In genomic region chr16:57121816-57122415, GRCm38 (mm10) we compare ENCODE assay signal across 8 mouse cellular contexts. TPM values are rescaled to one million over a fixed set of nuclear protein-coding genes. Genes with fewer than 3 reads are reported as not detected.
DNase-seq lines count a peak whose midpoint lies in the region; ATAC-seq lines count a peak whose summit lies in the region.

No protein-coding gene starts in this region.

- DNase-seq in adrenal gland, postnatal 10 days: peak; percentile 47
- no peak for DNase-seq in adrenal gland, adult 18-20 months (ENCODE audit: low spot score in 2 of 2)
- DNase-seq in lung, adult 18-20 months: no peak
- no peak for DNase-seq in frontal cortex, postnatal 25 days (ENCODE audit: low spot score in 2 of 2)

- under 1% methylated on average over 59 of the region's 59 CpGs for WGBS in lung, embryonic 15.5 days
- WGBS in forebrain, embryonic 13.5 days: under 1% methylated on average over 59 of the region's 59 CpGs
- WGBS in limb, embryonic 15.5 days: under 1% methylated on average over 49 of the region's 59 CpGs
- under 1% methylated on average over 59 of the region's 59 CpGs for WGBS in stomach, embryonic 16.5 days

- peak overlapping the region; percentile 92 for H3K27ac ChIP-seq in lung, embryonic 15.5 days
- peak overlapping the region; percentile 89 for H3K27ac ChIP-seq in forebrain, embryonic 13.5 days
- H3K27ac ChIP-seq in limb, embryonic 15.5 days: peak overlapping the region; percentile 94
- H3K27ac ChIP-seq in stomach, embryonic 16.5 days (ENCODE audit: low read length): peak overlapping the region; percentile 96

- no peaks in the 10 kb centered on the region for H3K36me3 ChIP-seq in lung, embryonic 15.5 days
- H3K36me3 ChIP-seq in forebrain, embryonic 13.5 days (ENCODE audit: poor library complexity, severe bottlenecking): no peaks in the 10 kb centered on the region
- no peaks in the 10 kb centered on the region for H3K36me3 ChIP-seq in limb, embryonic 15.5 days
- no peaks in the 10 kb centered on the region for H3K36me3 ChIP-seq in stomach, embryonic 16.5 days (ENCODE audit: control insufficient read depth, insufficient read depth, low read length)

- no peaks in the 10 kb centered on the region for H3K27me3 ChIP-seq in lung, embryonic 15.5 days
- no peaks in the 10 kb centered on the region for H3K27me3 ChIP-seq in forebrain, embryonic 13.5 days
- no peaks in the 10 kb centered on the region for H3K27me3 ChIP-seq in limb, embryonic 15.5 days
- H3K27me3 ChIP-seq in stomach, embryonic 16.5 days (ENCODE audit: control insufficient read depth, insufficient read depth, low read length): no peaks in the 10 kb centered on the region; the same call in 1 of the 2 replicates

- H3K9me3 ChIP-seq in lung, embryonic 15.5 days: no peaks in the 10 kb centered on the region
- no peaks in the 10 kb centered on the region for H3K9me3 ChIP-seq in forebrain, embryonic 13.5 days (replicated peaks)
- H3K9me3 ChIP-seq in limb, embryonic 15.5 days: no peaks in the 10 kb centered on the region
- H3K9me3 ChIP-seq in stomach, embryonic 16.5 days (replicated peaks; ENCODE audit: control insufficient read depth, low read length): no peaks in the 10 kb centered on the region

- H3K4me1 ChIP-seq in lung, embryonic 15.5 days: peaks cover 14% of the 10 kb centered on the region
- H3K4me1 ChIP-seq in forebrain, embryonic 13.5 days: peaks cover 22% of the 10 kb centered on the region
- H3K4me1 ChIP-seq in limb, embryonic 15.5 days: peaks cover 14% of the 10 kb centered on the region
- H3K4me1 ChIP-seq in stomach, embryonic 16.5 days (ENCODE audit: control insufficient read depth, insufficient read depth, low read length): peaks cover 16% of the 10 kb centered on the region

- ATAC-seq in lung, embryonic 15.5 days (ENCODE audit: borderline replicate concordance, extremely low read depth, low FRiP score, low TSS enrichment): peak; percentile 24
- no peak; the same call in 1 of the 2 replicates for ATAC-seq in forebrain, embryonic 13.5 days
- ATAC-seq in limb, embryonic 15.5 days (ENCODE audit: insufficient number of reproducible peaks, low FRiP score, low TSS enrichment, low read depth): peak; percentile 9
- no peak; the same call in 1 of the 2 replicates for ATAC-seq in stomach, embryonic 16.5 days (ENCODE audit: insufficient read depth, low FRiP score)

- peak overlapping the region; percentile 62 for H3K4me2 ChIP-seq in lung, embryonic 15.5 days
- H3K4me2 ChIP-seq in forebrain, embryonic 13.5 days: peak overlapping the region; percentile 85
- H3K4me2 ChIP-seq in limb, embryonic 15.5 days: peak overlapping the region; percentile 68
- peak overlapping the region; percentile 76 for H3K4me2 ChIP-seq in stomach, embryonic 16.5 days (ENCODE audit: low read depth, low read length)

- peak overlapping the region; percentile 93 for H3K9ac ChIP-seq in lung, embryonic 15.5 days
- peak overlapping the region; percentile 94 for H3K9ac ChIP-seq in forebrain, embryonic 13.5 days
- H3K9ac ChIP-seq in limb, embryonic 15.5 days: peak overlapping the region; percentile 99
- peak overlapping the region; percentile 93 for H3K9ac ChIP-seq in stomach, embryonic 16.5 days (ENCODE audit: low read length)

- peak overlapping the region; percentile 86 for H3K4me3 ChIP-seq in lung, embryonic 15.5 days
- peak overlapping the region; percentile 98 for H3K4me3 ChIP-seq in forebrain, embryonic 13.5 days
- H3K4me3 ChIP-seq in limb, embryonic 15.5 days: peak overlapping the region; percentile 100
- peak overlapping the region; percentile 65 for H3K4me3 ChIP-seq in stomach, embryonic 16.5 days (replicated peaks; ENCODE audit: low read length)

RNA-seq across cellular contexts. Expression of gene Tomm70a, which starts 0.4 kb away (rescaled TPM):
- 10 to 100 TPM; 62.0 to 63.9 TPM for total RNA-seq in adrenal gland, postnatal 10 days (2021)
- 10 to 100 TPM; 47.5 to 56.4 TPM for total RNA-seq in adrenal gland, adult 18-20 months (2021)
- 38.9 and 39.2 TPM in 2 replicates for polyA plus RNA-seq in lung, embryonic 15.5 days (2015; fragmentation: Nextera tagmentation; extraction: Ambion mirVana)
- 43.2 and 47.2 TPM in 2 replicates for polyA plus RNA-seq in forebrain, embryonic 13.5 days (2015; fragmentation: Nextera tagmentation; extraction: Ambion mirVana)
- polyA plus RNA-seq in limb, embryonic 15.5 days (2015; fragmentation: Nextera tagmentation; extraction: Ambion mirVana): 29.3 and 32.7 TPM in 2 replicates
- polyA plus RNA-seq in stomach, embryonic 16.5 days (2015; fragmentation: Nextera tagmentation; extraction: Ambion mirVana): 29.3 and 31.5 TPM in 2 replicates

RNA-seq across cellular contexts. Expression of gene Nit2, which starts 45.2 kb away (rescaled TPM):
- 10 to 100 TPM; 88.7 to 94.6 TPM for total RNA-seq in adrenal gland, postnatal 10 days (2021)
- 10 to 100 TPM; 36.8 to 38.8 TPM for total RNA-seq in adrenal gland, adult 18-20 months (2021)
- polyA plus RNA-seq in lung, embryonic 15.5 days (2015; fragmentation: Nextera tagmentation; extraction: Ambion mirVana): 69.9 and 72.4 TPM in 2 replicates
- polyA plus RNA-seq in forebrain, embryonic 13.5 days (2015; fragmentation: Nextera tagmentation; extraction: Ambion mirVana): 45.4 and 51.9 TPM in 2 replicates
- polyA plus RNA-seq in limb, embryonic 15.5 days (2015; fragmentation: Nextera tagmentation; extraction: Ambion mirVana): 78.4 and 82.3 TPM in 2 replicates
- polyA plus RNA-seq in stomach, embryonic 16.5 days (2015; fragmentation: Nextera tagmentation; extraction: Ambion mirVana): 71.8 and 72.8 TPM in 2 replicates

RNA-seq across cellular contexts. Expression of gene Tmem45a2, which starts 50.7 kb away (rescaled TPM):
- not detected for total RNA-seq in adrenal gland, postnatal 10 days (2021)
- total RNA-seq in adrenal gland, adult 18-20 months (2021): not detected
- polyA plus RNA-seq in lung, embryonic 15.5 days (2015; fragmentation: Nextera tagmentation; extraction: Ambion mirVana): 0.08 TPM in 1 of 2 replicates, not detected in the other
- not detected in 2 replicates for polyA plus RNA-seq in forebrain, embryonic 13.5 days (2015; fragmentation: Nextera tagmentation; extraction: Ambion mirVana)
- not detected in 2 replicates for polyA plus RNA-seq in limb, embryonic 15.5 days (2015; fragmentation: Nextera tagmentation; extraction: Ambion mirVana)
- 0.31 TPM in 1 of 2 replicates, not detected in the other for polyA plus RNA-seq in stomach, embryonic 16.5 days (2015; fragmentation: Nextera tagmentation; extraction: Ambion mirVana)

Comparison
In these comparisons a context has a peak if more than half of its experiments do, and no peak if none do; other contexts are left out.
1. ATAC-seq: peak in lung, embryonic 15.5 days (single experiment) and limb, embryonic 15.5 days (single experiment); none in forebrain, embryonic 13.5 days (single experiment) and stomach, embryonic 16.5 days (single experiment).
2. Peak in every context shown above with its lines, with median percentiles within 50 percentile points of each other: H3K27ac ChIP-seq, H3K4me2 ChIP-seq, H3K4me3 ChIP-seq and H3K9ac ChIP-seq.